Mouse (Mus musculus): Measurements from ENCODE around the gene Sephs1. TPM values are rescaled to one million over a fixed set of nuclear protein-coding genes. Genes with fewer than 3 reads are reported as not detected.
A peak's percentile ranks its signal among the peaks of the same experiment; 100 is the strongest.

The Sephs1 gene
- polyA plus RNA-seq (2015; fragmentation: Nextera tagmentation; extraction: Ambion mirVana) = 68.6 and 71.6 TPM in 2 replicates

DNA sequence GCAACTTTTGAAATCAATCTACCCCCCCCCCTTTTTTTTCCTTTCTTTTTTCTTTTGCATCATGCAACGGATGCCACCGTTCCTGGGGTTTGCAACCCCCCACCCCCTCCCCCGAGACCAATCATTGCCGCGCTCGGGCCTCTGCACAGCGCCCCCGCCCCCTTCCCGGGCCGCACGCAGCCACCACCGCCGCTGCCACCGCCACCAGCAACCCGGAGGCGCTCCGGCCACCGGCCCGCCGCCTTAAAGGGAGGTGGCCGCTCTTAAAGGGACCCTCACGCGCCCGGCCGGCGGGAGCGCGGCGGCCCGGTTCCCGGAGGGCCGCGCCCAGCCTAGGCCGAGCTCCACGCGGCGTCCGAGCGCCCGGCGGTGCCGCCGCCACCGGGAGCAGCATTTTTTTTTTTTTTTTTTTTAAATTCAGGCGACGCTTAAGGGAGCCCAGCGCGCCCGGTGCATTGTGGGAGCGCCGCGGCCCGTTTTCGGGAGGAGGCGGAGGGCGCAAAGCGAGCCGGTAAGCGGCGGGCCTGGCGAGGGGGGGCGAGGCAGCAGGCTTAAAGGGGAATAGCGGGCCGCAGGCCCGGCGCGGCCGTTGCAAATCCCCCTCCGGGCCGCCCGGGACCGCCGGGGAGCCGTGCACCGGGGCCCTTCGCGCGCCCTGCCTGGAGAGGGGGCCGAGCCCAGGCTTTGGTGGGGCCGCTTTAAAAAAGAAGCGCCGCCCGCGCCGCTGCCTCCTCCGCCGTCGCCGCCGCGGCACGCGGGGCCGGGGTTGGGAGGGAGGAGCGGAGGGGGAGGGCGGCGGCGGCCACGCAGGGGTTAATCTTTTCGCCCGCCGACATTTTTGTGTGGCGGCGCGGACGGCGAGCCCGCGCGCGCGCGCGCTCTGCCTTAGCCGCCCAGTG, at the start of gene Sephs1:
Gene Sephs1 (plus strand): TSS at position 215 of the 899 bp plus-strand sequence.
- ATAC-seq (ENCODE audit: insufficient number of reproducible peaks, low FRiP score, low TSS enrichment, low read depth) = peak; percentile 84

DNA sequence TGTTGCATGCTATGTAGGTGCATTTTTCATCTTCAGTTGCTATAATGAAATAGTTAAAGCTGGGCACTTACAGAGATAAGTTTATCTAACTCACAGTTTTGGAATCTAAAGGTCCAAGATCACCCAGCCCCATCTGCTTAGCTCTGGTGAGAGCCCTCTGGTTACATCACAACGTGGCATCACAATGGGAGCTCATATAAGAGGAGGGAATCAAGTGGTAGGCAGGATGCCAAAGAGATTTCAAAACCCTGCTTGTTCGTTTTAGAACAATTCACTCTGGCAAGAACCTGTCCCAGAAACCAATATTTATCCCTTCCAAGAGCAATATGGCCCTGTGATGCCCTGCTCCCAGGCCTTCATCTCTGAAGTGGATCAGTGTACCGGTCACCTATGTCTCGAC, 49.2 kb upstream of the Sephs1 start:
- ATAC-seq (ENCODE audit: insufficient number of reproducible peaks, low FRiP score, low TSS enrichment, low read depth) = no peak
- Histone ChIP-seq H3K36me3 (no peaks in the 10 kb centered on the region), H3K9me3 (replicated peaks) (no peaks in the 10 kb centered on the region), H3K27ac (replicated peaks) (no peak overlapping the region), H3K9ac (no peak overlapping the region), H3K4me1 (no peaks in the 10 kb centered on the region), H3K27me3 (no peaks in the 10 kb centered on the region), H3K4me2 (replicated peaks) (no peak overlapping the region), H3K4me3 (replicated peaks) (no peak overlapping the region)
- 69% methylated on average over 4 of the region's 4 CpGs for WGBS

More for the DNA sequence above, at the start of gene Sephs1:
- Histone ChIP-seq H3K27me3 (no peaks in the 10 kb centered on the region), H3K9ac (peak within 1 kb of the TSS; percentile 96), H3K36me3 (peaks cover 12% of the 10 kb centered on the region), H3K9me3 (replicated peaks) (no peaks in the 10 kb centered on the region), H3K27ac (replicated peaks) (peak within 1 kb of the TSS; percentile 99), H3K4me3 (replicated peaks) (peak within 1 kb of the TSS; percentile 87), H3K4me2 (replicated peaks) (peak within 1 kb of the TSS; percentile 80), H3K4me1 (peaks cover 18% of the 10 kb centered on the region)
- under 1% methylated on average over 95 of the region's 115 CpGs for WGBS

DNA sequence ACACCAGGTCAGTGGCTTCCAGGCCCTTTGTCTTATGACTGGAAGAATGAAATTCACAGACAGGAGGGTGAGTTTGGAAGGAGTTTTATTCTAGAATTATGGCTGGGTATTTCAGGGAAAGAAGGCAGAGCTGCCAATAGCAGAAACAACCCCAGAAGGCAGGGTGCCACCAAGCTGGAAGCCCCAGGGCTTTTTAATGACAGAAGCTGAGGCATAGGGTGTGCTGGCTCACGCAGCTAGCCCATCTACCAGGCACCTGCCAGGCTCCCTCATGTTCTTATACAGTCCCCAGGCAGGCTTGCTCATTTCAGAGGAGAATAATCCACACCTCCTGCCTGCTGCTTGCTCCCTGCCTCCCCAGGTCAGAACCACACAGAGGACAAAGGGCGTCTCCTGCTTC, 31.9 kb upstream of the Sephs1 start:
- no peak for ATAC-seq (ENCODE audit: insufficient number of reproducible peaks, low FRiP score, low TSS enrichment, low read depth)
- H3K36me3 ChIP-seq = no peaks in the 10 kb centered on the region
- H3K4me2 ChIP-seq (replicated peaks) = no peak overlapping the region
- 88% methylated on average over 2 of the region's 2 CpGs for WGBS
- H3K4me3 ChIP-seq (replicated peaks) = no peak overlapping the region
- no peak overlapping the region for H3K9ac ChIP-seq
- no peaks in the 10 kb centered on the region for H3K27me3 ChIP-seq
- no peak overlapping the region for H3K27ac ChIP-seq (replicated peaks)
- no peaks in the 10 kb centered on the region for H3K9me3 ChIP-seq (replicated peaks)
- H3K4me1 ChIP-seq = no peaks in the 10 kb centered on the region

DNA sequence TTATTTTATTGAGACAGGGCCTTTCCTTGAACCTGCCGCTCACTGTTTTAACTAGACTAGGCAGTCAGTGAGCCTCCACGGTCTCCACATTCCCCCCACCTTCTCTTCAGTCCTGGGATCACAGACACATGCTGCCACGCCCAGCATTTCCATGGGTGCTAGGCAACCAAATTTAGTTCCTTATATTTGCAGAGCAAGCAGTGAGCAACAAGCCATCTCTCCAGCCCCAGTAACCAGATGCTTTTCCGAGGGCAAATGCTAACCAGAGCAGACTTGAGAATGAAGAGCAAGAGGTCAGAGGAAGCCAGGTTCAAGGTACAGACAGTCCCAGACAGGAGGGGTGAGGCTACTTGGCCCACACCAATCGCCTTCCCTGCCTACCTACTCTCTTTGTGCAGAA, 24.2 kb upstream of the Sephs1 start:
- 54% methylated on average over 5 of the region's 5 CpGs for WGBS
- Histone ChIP-seq H3K27ac (replicated peaks) (no peak overlapping the region), H3K9me3 (replicated peaks) (no peaks in the 10 kb centered on the region), H3K27me3 (no peaks in the 10 kb centered on the region), H3K4me1 (no peaks in the 10 kb centered on the region), H3K4me3 (replicated peaks) (no peak overlapping the region), H3K36me3 (no peaks in the 10 kb centered on the region), H3K4me2 (replicated peaks) (no peak overlapping the region), H3K9ac (no peak overlapping the region)
- no peak for ATAC-seq (ENCODE audit: insufficient number of reproducible peaks, low FRiP score, low TSS enrichment, low read depth)

DNA sequence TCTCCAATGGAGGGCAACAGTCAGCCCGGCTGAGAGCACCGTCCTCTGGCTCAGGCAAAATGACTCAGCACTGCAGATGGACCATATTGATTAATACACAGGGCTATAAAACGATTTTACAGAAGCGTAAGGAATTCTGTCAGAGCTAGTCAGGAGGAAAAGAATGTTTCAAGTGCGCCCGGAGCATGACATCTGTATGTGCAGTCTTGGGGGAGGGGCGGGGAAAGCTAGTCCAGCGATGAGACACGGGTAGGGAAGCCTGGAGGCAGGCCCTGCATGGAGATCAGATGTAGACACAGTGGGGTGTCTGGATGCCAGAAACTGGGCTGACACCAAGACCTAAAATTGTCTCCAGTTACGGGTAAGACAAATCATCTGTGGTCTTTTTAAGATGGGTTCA, 23.2 kb upstream of the Sephs1 start:
- H3K4me1 ChIP-seq = no peaks in the 10 kb centered on the region
- H3K4me2 ChIP-seq (replicated peaks) = no peak overlapping the region
- no peak overlapping the region for H3K4me3 ChIP-seq (replicated peaks)
- H3K36me3 ChIP-seq = no peaks in the 10 kb centered on the region
- 44% methylated on average over 10 of the region's 10 CpGs for WGBS
- no peak overlapping the region for H3K27ac ChIP-seq (replicated peaks)
- H3K9me3 ChIP-seq (replicated peaks) = no peaks in the 10 kb centered on the region
- ATAC-seq (ENCODE audit: insufficient number of reproducible peaks, low FRiP score, low TSS enrichment, low read depth) = no peak
- H3K9ac ChIP-seq = no peak overlapping the region
- no peaks in the 10 kb centered on the region for H3K27me3 ChIP-seq

DNA sequence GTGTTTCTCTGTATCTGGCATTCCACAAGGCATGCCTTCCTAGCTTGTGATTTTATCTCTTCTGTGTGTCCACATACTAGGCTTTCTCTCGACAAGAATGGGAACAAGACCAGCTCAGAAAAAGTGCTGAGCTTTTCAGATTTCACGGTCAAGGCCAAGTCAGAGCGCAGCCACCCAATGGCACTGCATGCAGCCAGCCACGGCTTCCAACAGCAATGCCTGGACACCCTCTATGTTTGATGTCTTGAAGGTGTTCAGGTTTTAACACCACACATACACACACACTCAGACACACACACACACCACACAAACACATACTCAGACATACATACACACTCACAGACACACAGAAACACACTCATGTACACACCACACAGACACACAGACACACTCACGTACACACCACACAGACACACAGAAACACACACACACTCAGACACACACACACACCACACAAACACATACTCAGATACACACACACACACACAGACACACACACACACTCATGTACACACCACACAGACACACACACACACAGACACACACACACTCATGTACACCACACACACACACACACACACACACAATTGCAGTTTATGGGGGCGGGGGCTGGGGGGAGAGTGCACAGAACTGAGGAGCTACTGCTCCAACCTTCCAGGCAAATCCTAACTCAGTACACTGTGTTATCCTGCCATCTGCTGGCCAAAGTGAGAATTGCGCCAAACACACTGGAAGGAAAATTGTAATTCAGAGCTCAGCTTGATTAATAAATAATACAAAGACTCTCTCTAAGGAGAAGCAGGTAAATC, 17.2 kb upstream of the Sephs1 start:
- H3K36me3 ChIP-seq = no peaks in the 10 kb centered on the region
- no peak overlapping the region for H3K4me2 ChIP-seq (replicated peaks)
- H3K4me3 ChIP-seq (replicated peaks) = no peak overlapping the region
- WGBS = 39% methylated on average over 7 of the region's 7 CpGs
- 0 out of 2 replicates have a peak, but pooled peaks cover 5% of the 10 kb centered on the region for H3K4me1 ChIP-seq
- 0 out of 2 replicates have a peak overlapping the region, but pooled peaks have one; percentile 4 for H3K27ac ChIP-seq (replicated peaks)
- peak; percentile 72; the same call in 1 of the 2 replicates for ATAC-seq (ENCODE audit: insufficient number of reproducible peaks, low FRiP score, low TSS enrichment, low read depth)
- H3K9ac ChIP-seq = no peak overlapping the region
- H3K27me3 ChIP-seq = no peaks in the 10 kb centered on the region
- H3K9me3 ChIP-seq (replicated peaks) = no peaks in the 10 kb centered on the region

DNA sequence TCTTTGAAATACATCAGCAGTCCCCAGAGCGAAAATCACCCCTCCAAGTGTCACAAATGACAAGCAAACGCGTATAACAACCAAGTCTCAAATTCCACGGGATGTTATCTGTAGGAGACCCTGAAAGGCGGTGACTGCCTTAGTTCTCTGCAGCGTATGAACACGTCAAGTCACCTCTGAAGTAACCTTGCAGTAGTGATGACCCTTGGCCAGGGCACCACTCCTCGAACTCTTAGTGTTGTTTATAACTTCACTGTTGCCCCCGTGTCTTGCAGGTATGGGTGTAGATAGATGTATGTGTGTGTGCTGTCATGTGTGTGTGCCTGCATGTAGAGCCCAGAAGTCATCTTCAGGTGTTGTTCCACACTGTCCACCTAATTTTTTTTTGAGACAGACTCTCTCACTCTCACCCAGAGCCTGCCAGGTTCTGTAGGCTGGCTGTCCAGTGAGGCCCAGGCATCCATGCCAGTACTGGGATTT, 16.5 kb upstream of the Sephs1 start:
- Histone ChIP-seq H3K27ac (replicated peaks) (no peak overlapping the region), H3K9ac (no peak overlapping the region), H3K9me3 (replicated peaks) (no peaks in the 10 kb centered on the region), H3K4me1 (0 out of 2 replicates have a peak, but pooled peaks cover 5% of the 10 kb centered on the region), H3K4me2 (replicated peaks) (no peak overlapping the region), H3K36me3 (no peaks in the 10 kb centered on the region), H3K27me3 (no peaks in the 10 kb centered on the region), H3K4me3 (replicated peaks) (no peak overlapping the region)
- 50% methylated on average over 9 of the region's 9 CpGs for WGBS
- ATAC-seq (ENCODE audit: insufficient number of reproducible peaks, low FRiP score, low TSS enrichment, low read depth) = no peak

DNA sequence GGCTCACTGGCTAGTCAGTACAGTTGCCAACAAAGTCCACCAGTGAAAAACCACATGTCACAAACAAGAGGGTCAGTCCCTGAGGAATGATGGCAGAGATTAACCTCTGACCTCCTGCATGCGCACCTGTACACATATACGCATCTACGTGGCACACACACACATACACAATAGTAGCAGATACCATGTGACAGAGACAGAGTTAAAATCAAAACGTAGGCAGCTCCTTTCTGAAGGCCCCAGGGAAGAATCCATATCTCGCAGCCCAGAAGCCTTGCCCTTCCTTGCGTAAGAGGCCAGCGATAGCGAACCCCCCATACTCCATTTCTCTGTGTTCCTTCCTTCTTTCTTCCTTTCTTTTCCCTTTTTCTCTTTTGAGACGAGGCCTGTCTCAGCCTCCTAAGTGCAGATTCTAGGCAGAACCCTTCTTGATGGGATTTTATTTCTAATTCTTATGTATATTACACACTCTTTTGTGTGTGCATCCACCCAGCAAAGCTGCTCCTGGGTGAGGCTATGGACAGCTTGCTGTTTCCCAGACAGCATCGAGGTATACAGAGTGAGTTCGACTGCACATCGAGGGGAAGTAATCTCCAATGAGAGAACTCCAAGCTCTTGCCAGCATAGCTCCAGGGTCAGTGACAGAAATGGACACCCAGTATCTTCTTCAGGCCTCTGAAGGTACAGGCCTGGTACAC, 13.2 kb upstream of the Sephs1 start:
- ATAC-seq (ENCODE audit: insufficient number of reproducible peaks, low FRiP score, low TSS enrichment, low read depth) = no peak
- H3K9me3 ChIP-seq (replicated peaks) = no peaks in the 10 kb centered on the region
- H3K4me3 ChIP-seq (replicated peaks) = no peak overlapping the region
- H3K36me3 ChIP-seq = no peaks in the 10 kb centered on the region
- H3K4me1 ChIP-seq = 0 out of 2 replicates have a peak, but pooled peaks cover 5% of the 10 kb centered on the region
- H3K9ac ChIP-seq = no peak overlapping the region
- no peak overlapping the region for H3K27ac ChIP-seq (replicated peaks)
- 79% methylated on average over 12 of the region's 12 CpGs for WGBS
- no peaks in the 10 kb centered on the region for H3K27me3 ChIP-seq
- no peak overlapping the region for H3K4me2 ChIP-seq (replicated peaks)

DNA sequence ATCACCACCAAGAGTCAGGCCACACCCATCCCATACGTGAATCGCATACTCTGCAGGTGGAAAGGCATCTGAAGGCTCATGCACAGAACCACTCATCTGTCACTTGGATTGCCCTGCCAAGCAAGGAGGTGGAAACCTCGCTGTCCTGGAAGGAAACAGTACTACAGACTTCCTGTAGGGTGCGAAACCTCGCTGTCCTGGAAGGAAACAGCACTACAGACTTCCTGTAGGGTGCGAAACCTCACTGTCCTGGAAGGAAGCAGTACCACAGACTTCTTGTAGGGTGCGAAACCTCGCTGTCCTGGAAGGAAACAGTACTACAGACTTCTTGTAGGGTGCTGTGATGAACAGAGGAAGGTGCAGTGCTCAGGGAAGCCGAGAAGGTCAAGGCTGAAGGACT, 8.6 kb upstream of the Sephs1 start:
- Histone ChIP-seq H3K27me3 (no peaks in the 10 kb centered on the region), H3K27ac (replicated peaks) (no peak overlapping the region), H3K36me3 (no peaks in the 10 kb centered on the region), H3K9me3 (replicated peaks) (no peaks in the 10 kb centered on the region), H3K4me2 (replicated peaks) (no peak overlapping the region), H3K4me1 (no peaks in the 10 kb centered on the region), H3K9ac (no peak overlapping the region), H3K4me3 (replicated peaks) (no peak overlapping the region)
- no peak for ATAC-seq (ENCODE audit: insufficient number of reproducible peaks, low FRiP score, low TSS enrichment, low read depth)
- WGBS = 70% methylated on average over 9 of the region's 9 CpGs

DNA sequence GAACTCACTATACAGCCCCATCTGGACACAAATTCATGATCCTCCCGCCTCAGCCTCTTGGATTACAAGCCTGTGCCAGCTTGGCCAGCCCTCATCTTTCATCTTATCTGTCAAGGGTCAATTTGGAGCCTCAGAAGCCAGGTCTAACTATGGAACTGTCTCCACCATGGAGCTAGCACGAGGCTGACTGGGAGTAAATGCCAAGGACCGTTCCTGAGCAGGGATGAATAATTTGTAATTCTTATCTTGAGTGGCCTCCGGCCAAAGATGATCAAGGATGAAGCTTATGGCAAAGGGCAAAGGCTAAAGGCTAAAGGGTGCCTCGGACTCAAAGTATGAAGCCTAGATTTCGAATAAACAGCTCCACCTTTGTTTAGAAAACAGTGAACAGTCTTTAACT, 8.0 kb upstream of the Sephs1 start:
- no peaks in the 10 kb centered on the region for H3K4me1 ChIP-seq
- ATAC-seq (ENCODE audit: insufficient number of reproducible peaks, low FRiP score, low TSS enrichment, low read depth) = no peak
- H3K4me3 ChIP-seq (replicated peaks) = no peak overlapping the region
- H3K9ac ChIP-seq = no peak overlapping the region
- 61% methylated on average over 6 of the region's 6 CpGs for WGBS
- no peaks in the 10 kb centered on the region for H3K27me3 ChIP-seq
- no peak overlapping the region for H3K27ac ChIP-seq (replicated peaks)
- H3K36me3 ChIP-seq = no peaks in the 10 kb centered on the region
- H3K9me3 ChIP-seq (replicated peaks) = no peaks in the 10 kb centered on the region
- no peak overlapping the region for H3K4me2 ChIP-seq (replicated peaks)

DNA sequence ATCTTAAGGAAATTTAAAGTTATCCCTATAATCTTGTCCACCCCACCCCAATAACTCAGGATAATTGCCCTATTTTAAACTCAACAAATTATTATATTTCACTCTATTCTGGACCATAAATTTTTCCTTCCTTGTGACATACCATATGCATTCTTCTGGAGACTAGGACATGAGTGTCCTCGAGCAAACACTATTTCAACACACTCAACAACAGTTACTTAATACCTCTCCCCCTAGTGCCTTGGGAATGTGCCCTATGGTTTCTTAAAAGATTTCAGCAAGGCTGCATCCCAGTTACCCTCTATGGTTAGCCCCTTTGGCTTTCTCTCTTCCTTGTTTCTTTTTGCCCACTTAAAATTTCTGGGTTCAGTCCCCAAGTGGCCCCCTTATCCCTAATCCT, 6.3 kb upstream of the Sephs1 start:
- Histone ChIP-seq H3K9ac (no peak overlapping the region), H3K4me3 (replicated peaks) (no peak overlapping the region), H3K27me3 (no peaks in the 10 kb centered on the region), H3K4me2 (replicated peaks) (no peak overlapping the region), H3K27ac (replicated peaks) (no peak overlapping the region), H3K9me3 (replicated peaks) (no peaks in the 10 kb centered on the region), H3K4me1 (no peaks in the 10 kb centered on the region), H3K36me3 (no peaks in the 10 kb centered on the region)
- no peak for ATAC-seq (ENCODE audit: insufficient number of reproducible peaks, low FRiP score, low TSS enrichment, low read depth)
- WGBS = 41% methylated on average over 1 of the region's 1 CpGs

All from embryonic facial prominence, embryonic 15.5 days (tissue).